Mouse (Mus musculus): ENCODE data around the gene Tifa. TPM values are rescaled to one million over a fixed set of nuclear protein-coding genes. Genes with fewer than 3 reads are reported as not detected.

The Tifa gene
- polyA plus RNA-seq, 1 experiment = 2.3 TPM

- Histone ChIP-seq H3K27ac (ENCODE audit: insufficient read depth, low read length) (no peak overlapping the region), H3K4me3 (ENCODE audit: insufficient read depth, low read length) (no peak overlapping the region), H3K4me1 (ENCODE audit: control insufficient read depth, insufficient read depth, low read length) (no peaks in the 10 kb centered on the region)
- TF ChIP-seq POLR2A (IDR thresholded peaks at IDR 0.05; ENCODE audit: low read depth, low read length) (no peak), CTCF (IDR thresholded peaks at IDR 0.05; ENCODE audit: borderline replicate concordance, insufficient read depth, low read length) (no peak)
Measured at GRCm38 (mm10) chr3:127796271-127796670, 6.7 kb downstream of the Tifa start.

GRCm38 (mm10) chr3:127801162-127801561 is 11.6 kb downstream of the Tifa start:
- TF ChIP-seq POLR2A (IDR thresholded peaks at IDR 0.05; ENCODE audit: low read depth, low read length) = no peak
- no peak for TF ChIP-seq CTCF (IDR thresholded peaks at IDR 0.05; ENCODE audit: borderline replicate concordance, insufficient read depth, low read length)
- no peak overlapping the region for H3K4me3 ChIP-seq (ENCODE audit: insufficient read depth, low read length)
- no peaks in the 10 kb centered on the region for H3K4me1 ChIP-seq (ENCODE audit: control insufficient read depth, insufficient read depth, low read length)
- no peak overlapping the region for H3K27ac ChIP-seq (ENCODE audit: insufficient read depth, low read length)

GRCm38 (mm10) chr3:127802814-127803213 is 13.2 kb downstream of the Tifa start:
- no peak for TF ChIP-seq POLR2A (IDR thresholded peaks at IDR 0.05; ENCODE audit: low read depth, low read length)
- no peak for TF ChIP-seq CTCF (IDR thresholded peaks at IDR 0.05; ENCODE audit: borderline replicate concordance, insufficient read depth, low read length)
- no peak overlapping the region for H3K27ac ChIP-seq (ENCODE audit: insufficient read depth, low read length)
- no peaks in the 10 kb centered on the region for H3K4me1 ChIP-seq (ENCODE audit: control insufficient read depth, insufficient read depth, low read length)
- no peak overlapping the region for H3K4me3 ChIP-seq (ENCODE audit: insufficient read depth, low read length)

GRCm38 (mm10) chr3:127804439-127804838 is 14.8 kb downstream of the Tifa start:
- TF ChIP-seq POLR2A (IDR thresholded peaks at IDR 0.05; ENCODE audit: low read depth, low read length) (no peak), CTCF (IDR thresholded peaks at IDR 0.05; ENCODE audit: borderline replicate concordance, insufficient read depth, low read length) (no peak)
- H3K27ac ChIP-seq (ENCODE audit: insufficient read depth, low read length) = no peak overlapping the region
- no peak overlapping the region for H3K4me3 ChIP-seq (ENCODE audit: insufficient read depth, low read length)

GRCm38 (mm10) chr3:127805071-127805470 is 15.5 kb downstream of the Tifa start:
- Histone ChIP-seq H3K4me3 (ENCODE audit: insufficient read depth, low read length) (no peak overlapping the region), H3K27ac (ENCODE audit: insufficient read depth, low read length) (no peak overlapping the region)
- TF ChIP-seq CTCF (IDR thresholded peaks at IDR 0.05; ENCODE audit: borderline replicate concordance, insufficient read depth, low read length) (no peak), POLR2A (IDR thresholded peaks at IDR 0.05; ENCODE audit: low read depth, low read length) (no peak)

More at GRCm38 (mm10) chr3:127804439-127804838, 14.8 kb downstream of the Tifa start:
- no peaks in the 10 kb centered on the region for H3K4me1 ChIP-seq (ENCODE audit: control insufficient read depth, insufficient read depth, low read length)

GRCm38 (mm10) chr3:127805991-127806390 is 16.4 kb downstream of the Tifa start:
- no peak for TF ChIP-seq POLR2A (IDR thresholded peaks at IDR 0.05; ENCODE audit: low read depth, low read length)
- no peak for TF ChIP-seq CTCF (IDR thresholded peaks at IDR 0.05; ENCODE audit: borderline replicate concordance, insufficient read depth, low read length)
- Histone ChIP-seq H3K27ac (ENCODE audit: insufficient read depth, low read length) (no peak overlapping the region), H3K4me1 (ENCODE audit: control insufficient read depth, insufficient read depth, low read length) (no peaks in the 10 kb centered on the region), H3K4me3 (ENCODE audit: insufficient read depth, low read length) (no peak overlapping the region)

More at GRCm38 (mm10) chr3:127805071-127805470, 15.5 kb downstream of the Tifa start:
- H3K4me1 ChIP-seq (ENCODE audit: control insufficient read depth, insufficient read depth, low read length) = no peaks in the 10 kb centered on the region

- Histone ChIP-seq H3K27ac (ENCODE audit: insufficient read depth, low read length) (no peak overlapping the region), H3K4me1 (ENCODE audit: control insufficient read depth, insufficient read depth, low read length) (no peaks in the 10 kb centered on the region)
- TF ChIP-seq POLR2A (IDR thresholded peaks at IDR 0.05; ENCODE audit: low read depth, low read length) (no peak), CTCF (IDR thresholded peaks at IDR 0.05; ENCODE audit: borderline replicate concordance, insufficient read depth, low read length) (no peak)
Measured at GRCm38 (mm10) chr3:127807846-127808245, 18.2 kb downstream of the Tifa start.

GRCm38 (mm10) chr3:127809103-127809502 is 19.5 kb downstream of the Tifa start:
- TF ChIP-seq CTCF (IDR thresholded peaks at IDR 0.05; ENCODE audit: borderline replicate concordance, insufficient read depth, low read length) (no peak), POLR2A (IDR thresholded peaks at IDR 0.05; ENCODE audit: low read depth, low read length) (no peak)
- Histone ChIP-seq H3K4me1 (ENCODE audit: control insufficient read depth, insufficient read depth, low read length) (no peaks in the 10 kb centered on the region), H3K27ac (ENCODE audit: insufficient read depth, low read length) (no peak overlapping the region), H3K4me3 (ENCODE audit: insufficient read depth, low read length) (no peak overlapping the region)

More at GRCm38 (mm10) chr3:127807846-127808245, 18.2 kb downstream of the Tifa start:
- no peak overlapping the region for H3K4me3 ChIP-seq (ENCODE audit: insufficient read depth, low read length)

GRCm38 (mm10) chr3:127817120-127817683 is 27.6 kb downstream of the Tifa start:
- Histone ChIP-seq H3K27ac (ENCODE audit: insufficient read depth, low read length) (no peak overlapping the region), H3K4me3 (ENCODE audit: insufficient read depth, low read length) (no peak overlapping the region), H3K4me1 (ENCODE audit: control insufficient read depth, insufficient read depth, low read length) (no peaks in the 10 kb centered on the region)
- TF ChIP-seq POLR2A (IDR thresholded peaks at IDR 0.05; ENCODE audit: low read depth, low read length) = no peak
- TF ChIP-seq CTCF (IDR thresholded peaks at IDR 0.05; ENCODE audit: borderline replicate concordance, insufficient read depth, low read length) = no peak

GRCm38 (mm10) chr3:127818694-127819663 is 29.4 kb downstream of the Tifa start:
- no peak overlapping the region for H3K27ac ChIP-seq (ENCODE audit: insufficient read depth, low read length)
- no peak for TF ChIP-seq POLR2A (IDR thresholded peaks at IDR 0.05; ENCODE audit: low read depth, low read length)
- TF ChIP-seq CTCF (IDR thresholded peaks at IDR 0.05; ENCODE audit: borderline replicate concordance, insufficient read depth, low read length) = no peak
- H3K4me1 ChIP-seq (ENCODE audit: control insufficient read depth, insufficient read depth, low read length) = no peaks in the 10 kb centered on the region
- H3K4me3 ChIP-seq (ENCODE audit: insufficient read depth, low read length) = no peak overlapping the region

Measured in embryonic fibroblast, embryonic 13.5 days (primary cell).